Mouse (Mus musculus) cerebellum, postnatal 36 days (tissue): Measurements from ENCODE around the gene Lyrm7.
"Not testable (repeated sequence)": the region's sequence is repeated elsewhere in the genome, so short reads cannot be mapped to it uniquely, and the experiment has no call there.

Experiments used
- DNase-seq, 2 experiments: peaks; one replicate each; pipeline ENCODE4 v3.0.0; 2021 to 2022; ENCODE audit warnings: mixed read lengths in 2 of 2

Gene Lyrm7

GRCm38 (mm10) chr11:54860256-54861038, at the start of gene Lyrm7:
TSS of gene Lyrm7 (minus strand) at chr11:54860916.
- peak; percentile 97 to 98 for DNase-seq

GRCm38 (mm10) chr11:54910081-54910665, 49.5 kb upstream of the Lyrm7 start:
- DNase-seq: no peak

- no peak for DNase-seq
Measured at GRCm38 (mm10) chr11:54909273-54909672, 48.6 kb upstream of the Lyrm7 start.

GRCm38 (mm10) chr11:54907259-54907658, 46.5 kb upstream of the Lyrm7 start:
- no peak for DNase-seq

GRCm38 (mm10) chr11:54906466-54906865, 45.8 kb upstream of the Lyrm7 start:
- DNase-seq: no peak

GRCm38 (mm10) chr11:54905931-54906330, 45.2 kb upstream of the Lyrm7 start:
- DNase-seq: no peak

- no peak for DNase-seq
Measured at GRCm38 (mm10) chr11:54905086-54905485, 44.4 kb upstream of the Lyrm7 start.

GRCm38 (mm10) chr11:54903940-54904706, 43.4 kb upstream of the Lyrm7 start:
- DNase-seq: no peak

- DNase-seq: no peak
Measured at GRCm38 (mm10) chr11:54903339-54903738, 42.6 kb upstream of the Lyrm7 start.

- peak; percentile 74 for DNase-seq
Measured at GRCm38 (mm10) chr11:54902333-54903323, 41.9 kb upstream of the Lyrm7 start, which contains the start of gene Gpx3. TSS of gene Gpx3 (plus strand) at chr11:54902453.

- no peak for DNase-seq
Measured at GRCm38 (mm10) chr11:54899657-54900056, 38.9 kb upstream of the Lyrm7 start.

GRCm38 (mm10) chr11:54897470-54897869, 36.8 kb upstream of the Lyrm7 start:
- DNase-seq: no peak

- DNase-seq: not testable (repeated sequence)
Measured at GRCm38 (mm10) chr11:54896646-54897045, 35.9 kb upstream of the Lyrm7 start.

GRCm38 (mm10) chr11:54894589-54894988, 33.9 kb upstream of the Lyrm7 start:
- DNase-seq: no peak

- DNase-seq: no peak
Measured at GRCm38 (mm10) chr11:54892091-54892490, 31.4 kb upstream of the Lyrm7 start.

- DNase-seq: no peak
Measured at GRCm38 (mm10) chr11:54891341-54891740, 30.6 kb upstream of the Lyrm7 start.

- DNase-seq: no peak
Measured at GRCm38 (mm10) chr11:54887927-54888326, 27.2 kb upstream of the Lyrm7 start.

- DNase-seq: no peak
Measured at GRCm38 (mm10) chr11:54885406-54885805, 24.7 kb upstream of the Lyrm7 start.

GRCm38 (mm10) chr11:54884937-54885336, 24.2 kb upstream of the Lyrm7 start:
- no peak for DNase-seq

- DNase-seq: no peak
Measured at GRCm38 (mm10) chr11:54884197-54884828, 23.6 kb upstream of the Lyrm7 start.

GRCm38 (mm10) chr11:54882671-54883070, 22.0 kb upstream of the Lyrm7 start:
- DNase-seq: no peak

- no peak for DNase-seq
Measured at GRCm38 (mm10) chr11:54881051-54881474, 20.3 kb upstream of the Lyrm7 start.
